Mouse (Mus musculus) hindbrain, embryonic 14.5 days (tissue): ENCODE data around the gene Trpm2. TPM values are rescaled to one million over a fixed set of nuclear protein-coding genes. Genes with fewer than 3 reads are reported as not detected.
"Not testable (repeated sequence)": the region's sequence is repeated elsewhere in the genome, so short reads cannot be mapped to it uniquely, and the experiment has no call there.

ENCODE experiments used
- ATAC-seq: fragments of 200-750 bp; cut with Nextera tagmentation; 2 replicates; pipeline ENCODE4 v1.8.0; 2017; ENCODE audit warnings: moderate number of reproducible peaks, mild to moderate bottlenecking, moderate TSS enrichment, moderate library complexity; ENCODE audit not compliant: low FRiP score
- DNase-seq: peaks from one replicate; pipeline ENCODE4 v3.0.0-alpha.2; 2015; ENCODE audit warnings: low spot score
- H3K27ac ChIP-seq: fragments of 300-500 bp; sonication (generic); 2 replicates; pipeline ENCODE4 v1.5.1; 2014; ENCODE audit warnings: mild to moderate bottlenecking, moderate library complexity
- H3K27me3 ChIP-seq: fragments of 300-500 bp; sonication (generic); 2 replicates; pipeline ENCODE4 v1.6.1; 2014; ENCODE audit warnings: mild to moderate bottlenecking, low read length, mixed read lengths; ENCODE audit not compliant: control insufficient read depth, insufficient read depth
- H3K36me3 ChIP-seq: fragments of 300-500 bp; sonication (generic); replicated peaks from 2 replicates; pipeline ENCODE4 v1.6.1; 2014; ENCODE audit not compliant: control insufficient read depth, insufficient read depth
- H3K4me1 ChIP-seq: fragments of 300-500 bp; sonication (generic); replicated peaks from 2 replicates; pipeline ENCODE4 v1.6.1; 2014; ENCODE audit warnings: antibody characterized with exemption, low read length, mixed read lengths; ENCODE audit not compliant: control insufficient read depth, insufficient read depth
- H3K4me2 ChIP-seq: fragments of 300-500 bp; sonication (generic); replicated peaks from 2 replicates; pipeline ENCODE4 v1.6.1; 2014; ENCODE audit warnings: mild to moderate bottlenecking, moderate library complexity
- H3K4me3 ChIP-seq: fragments of 300-500 bp; sonication (generic); replicated peaks from 2 replicates; pipeline ENCODE4 v1.5.1; 2014; ENCODE audit warnings: mild to moderate bottlenecking, low read length
- H3K9ac ChIP-seq: fragments of 300-500 bp; sonication (generic); 2 replicates; pipeline ENCODE4 v1.6.1; 2014
- H3K9me3 ChIP-seq: fragments of 300-500 bp; sonication (generic); 2 replicates; pipeline ENCODE4 v1.6.1; 2016; ENCODE audit warnings: low read length; ENCODE audit not compliant: control insufficient read depth
- WGBS: fragments of 180-500 bp; shearing (Covaris S2); extraction: QIAGEN DNeasy Blood & Tissue Kit; methylation state at CpG from one replicate; pipeline ENCODE4 v1.1.7; 2014; 5-methylcytosine and 5-hydroxymethylcytosine counted together
- polyA plus RNA-seq: library from polyadenylated mRNA; unstranded; fragments of >200 nt; fragmentation: Nextera tagmentation; extraction: Ambion mirVana; gene quantifications from 2 replicates; pipeline ENCODE4 v1.2.1, GENCODE M21; 2014

The Trpm2 gene
- 6.3 and 6.4 TPM in 2 replicates for polyA plus RNA-seq

DNA sequence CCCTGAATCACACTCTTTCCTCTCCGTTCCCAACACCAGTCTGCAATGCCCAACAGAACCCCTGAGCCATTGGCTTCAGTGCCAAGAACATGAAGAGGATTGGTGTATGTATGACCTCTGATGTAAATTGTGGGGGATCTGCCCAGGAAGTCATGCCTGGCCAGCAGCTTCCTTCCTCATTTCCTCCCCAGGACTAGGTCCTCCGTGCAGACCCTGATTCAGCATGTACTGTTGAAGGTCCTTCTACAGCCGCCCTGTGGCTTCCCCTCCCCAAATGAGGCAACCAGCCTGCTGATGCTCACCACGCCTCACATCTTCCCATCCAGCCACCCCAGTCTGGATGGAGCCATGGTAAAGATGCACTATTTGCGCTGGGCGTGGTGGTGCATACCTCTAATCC, at the start of gene Trpm2:
Gene Trpm2 (minus strand): TSS at position 83 of the 400 bp plus-strand sequence.
- Histone ChIP-seq H3K9me3 (no peaks in the 10 kb centered on the region), H3K4me2 (peak within 1 kb of the TSS; percentile 63), H3K4me1 (peaks cover 4% of the 10 kb centered on the region; the same call in 1 of the 2 replicates), H3K4me3 (peak within 1 kb of the TSS; percentile 35), H3K27me3 (peaks cover 8% of the 10 kb centered on the region), H3K36me3 (no peaks in the 10 kb centered on the region), H3K27ac (no peak within 1 kb of the TSS), H3K9ac (peak within 1 kb of the TSS; percentile 43)
- WGBS, result 87% methylated on average over 6 of the region's 6 CpGs
- DNase-seq (no peak), ATAC-seq (no peak)

- not testable (repeated sequence) for H3K9ac ChIP-seq, H3K36me3 ChIP-seq, H3K9me3 ChIP-seq, H3K4me2 ChIP-seq, DNase-seq, H3K4me3 ChIP-seq, H3K27ac ChIP-seq, ATAC-seq, H3K27me3 ChIP-seq, H3K4me1 ChIP-seq
- WGBS, result 98% methylated on average over 6 of the region's 11 CpGs
Measured at GRCm38 (mm10) chr10:78019984-78020383, 49.6 kb upstream of the Trpm2 start.

- DNase-seq (no peak), ATAC-seq (no peak)
- no peak overlapping the region for H3K9ac ChIP-seq
- H3K9me3 ChIP-seq, result no peaks in the 10 kb centered on the region
- H3K27ac ChIP-seq, result no peak overlapping the region
- 78% methylated on average over 4 of the region's 4 CpGs for WGBS
- no peaks in the 10 kb centered on the region for H3K36me3 ChIP-seq
- no peak overlapping the region for H3K4me3 ChIP-seq
- H3K4me2 ChIP-seq, result no peak overlapping the region
- H3K4me1 ChIP-seq, result no peaks in the 10 kb centered on the region
- H3K27me3 ChIP-seq, result no peaks in the 10 kb centered on the region
Measured at GRCm38 (mm10) chr10:78019291-78019690, 48.9 kb upstream of the Trpm2 start.

DNA sequence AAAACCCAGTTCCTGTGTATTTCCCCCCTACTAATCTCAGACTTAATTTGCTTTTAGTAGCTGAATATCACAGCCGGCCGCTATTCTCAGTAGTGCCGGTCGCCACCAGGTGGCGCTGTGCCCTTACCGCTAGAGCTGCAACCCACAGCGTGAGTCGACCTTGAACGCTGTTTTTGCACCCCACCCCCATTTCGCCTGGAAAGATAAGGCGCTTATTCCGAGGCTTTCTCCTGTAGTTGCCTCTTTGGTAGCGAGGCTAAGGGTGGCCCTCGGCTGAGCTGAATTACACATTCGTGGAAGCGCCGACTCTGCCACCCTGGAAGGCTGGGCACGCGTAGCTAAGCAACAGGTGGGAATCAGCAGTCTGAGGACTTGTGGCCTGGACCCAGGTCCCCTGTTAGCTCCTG, 48.4 kb upstream of the Trpm2 start:
- DNase-seq, result peak; percentile 92
- Histone ChIP-seq H3K36me3 (no peaks in the 10 kb centered on the region), H3K4me2 (peak overlapping the region; percentile 49), H3K27me3 (no peaks in the 10 kb centered on the region), H3K4me3 (peak overlapping the region; percentile 15), H3K4me1 (no peaks in the 10 kb centered on the region), H3K27ac (no peak overlapping the region), H3K9me3 (no peaks in the 10 kb centered on the region), H3K9ac (no peak overlapping the region)
- WGBS, result 16% methylated on average over 19 of the region's 19 CpGs
- ATAC-seq, result no peak

GRCm38 (mm10) chr10:78016366-78016765, 46.0 kb upstream of the Trpm2 start:
- H3K27ac ChIP-seq, result no peak overlapping the region
- no peak overlapping the region for H3K4me2 ChIP-seq
- H3K36me3 ChIP-seq, result no peaks in the 10 kb centered on the region
- 53% methylated on average over 5 of the region's 5 CpGs for WGBS
- no peak for ATAC-seq
- no peaks in the 10 kb centered on the region for H3K9me3 ChIP-seq
- H3K4me1 ChIP-seq, result no peaks in the 10 kb centered on the region
- H3K9ac ChIP-seq, result no peak overlapping the region
- no peak overlapping the region for H3K4me3 ChIP-seq
- DNase-seq, result no peak
- no peaks in the 10 kb centered on the region for H3K27me3 ChIP-seq

GRCm38 (mm10) chr10:78015489-78015888, 45.1 kb upstream of the Trpm2 start:
- no peak for DNase-seq
- H3K9ac ChIP-seq, result no peak overlapping the region
- no peak for ATAC-seq
- no peak overlapping the region for H3K27ac ChIP-seq
- no peaks in the 10 kb centered on the region for H3K27me3 ChIP-seq
- no peaks in the 10 kb centered on the region for H3K9me3 ChIP-seq
- no peak overlapping the region for H3K4me2 ChIP-seq
- H3K4me1 ChIP-seq, result no peaks in the 10 kb centered on the region
- no peak overlapping the region for H3K4me3 ChIP-seq
- H3K36me3 ChIP-seq, result no peaks in the 10 kb centered on the region
- WGBS, result 89% methylated on average over 1 of the region's 1 CpGs

DNA sequence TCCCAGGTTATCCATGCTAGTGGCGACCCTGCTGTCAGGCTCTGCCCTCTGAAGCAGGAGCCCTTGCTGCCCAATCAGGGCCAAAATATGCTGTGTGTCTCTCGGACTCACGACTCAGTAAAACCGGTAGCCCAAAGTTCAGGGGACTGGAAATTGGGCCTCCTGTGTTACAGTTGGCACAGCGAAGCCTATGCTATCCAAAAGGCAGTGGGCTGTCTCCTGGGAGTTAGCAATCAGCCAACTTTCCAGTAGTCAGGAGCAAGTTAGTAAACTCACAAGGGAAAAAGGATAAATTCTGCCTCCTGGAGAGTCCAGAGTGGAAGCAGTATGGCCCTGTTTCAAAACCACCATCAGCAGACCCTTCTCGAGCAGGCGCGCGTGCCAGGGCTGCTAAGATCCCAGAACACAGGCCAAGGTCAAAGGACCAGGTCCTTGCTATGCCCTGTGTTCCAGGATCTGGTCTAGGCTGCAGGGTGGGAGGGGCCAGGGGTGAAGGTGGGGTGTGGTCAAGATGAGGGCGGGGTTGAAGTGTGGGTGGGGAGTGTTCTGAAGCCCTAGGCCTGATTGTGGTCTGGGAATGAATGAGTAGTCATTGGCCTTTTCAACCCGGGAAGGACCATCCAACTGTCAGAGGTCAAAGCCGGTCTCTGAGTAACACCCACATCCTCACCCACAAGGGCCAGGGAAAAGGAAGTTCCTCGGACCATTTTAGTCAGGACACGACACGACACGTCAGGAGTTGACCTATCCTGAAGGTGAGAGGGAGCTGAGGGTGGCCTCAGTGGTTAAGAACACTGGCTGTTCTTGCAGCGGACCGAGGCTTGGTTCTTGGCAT, 42.5 kb upstream of the Trpm2 start:
- H3K9me3 ChIP-seq, result no peaks in the 10 kb centered on the region
- no peak overlapping the region for H3K27ac ChIP-seq
- WGBS, result 94% methylated on average over 18 of the region's 18 CpGs
- ATAC-seq (no peak), DNase-seq (no peak)
- H3K4me2 ChIP-seq, result no peak overlapping the region
- H3K36me3 ChIP-seq, result no peaks in the 10 kb centered on the region
- H3K27me3 ChIP-seq, result no peaks in the 10 kb centered on the region
- peaks cover 10% of the 10 kb centered on the region for H3K4me1 ChIP-seq
- H3K9ac ChIP-seq, result no peak overlapping the region
- no peak overlapping the region for H3K4me3 ChIP-seq

- WGBS, result 95% methylated on average over 5 of the region's 5 CpGs
- H3K4me1 ChIP-seq, result peaks cover 21% of the 10 kb centered on the region
- H3K27me3 ChIP-seq, H3K27ac ChIP-seq, DNase-seq, ATAC-seq, H3K9me3 ChIP-seq, H3K36me3 ChIP-seq, H3K4me3 ChIP-seq, H3K9ac ChIP-seq, H3K4me2 ChIP-seq: not testable (repeated sequence)
Measured at GRCm38 (mm10) chr10:78011116-78011515, 40.8 kb upstream of the Trpm2 start.

DNA sequence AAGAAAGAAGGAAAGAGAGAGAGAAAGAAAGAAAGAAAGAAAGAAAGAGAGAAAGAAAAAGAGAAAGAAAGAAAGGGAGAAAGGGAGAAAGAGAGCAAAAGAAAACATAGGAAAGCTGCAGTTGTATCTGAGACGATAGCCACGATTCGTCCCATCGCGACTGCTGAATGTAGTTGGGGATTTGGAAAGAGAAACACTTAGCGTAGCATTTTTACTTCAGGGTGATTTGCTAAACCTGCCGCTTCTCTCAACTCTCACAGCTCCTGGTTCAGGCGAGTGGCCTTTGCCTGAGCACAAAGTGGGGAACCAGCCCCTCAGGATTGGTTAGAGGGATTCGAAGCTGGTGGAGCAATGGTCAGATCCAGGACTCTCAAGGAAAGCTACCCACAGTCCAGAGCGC, 40.0 kb upstream of the Trpm2 start:
- Histone ChIP-seq H3K4me1 (peaks cover 21% of the 10 kb centered on the region), H3K9ac (no peak overlapping the region), H3K27me3 (no peaks in the 10 kb centered on the region), H3K4me3 (no peak overlapping the region), H3K4me2 (peak overlapping the region; percentile 83; the same call in 1 of the 2 replicates), H3K9me3 (no peaks in the 10 kb centered on the region), H3K27ac (no peak overlapping the region), H3K36me3 (no peaks in the 10 kb centered on the region)
- ATAC-seq, result no peak
- WGBS, result 16% methylated on average over 10 of the region's 10 CpGs
- DNase-seq, result no peak
